Mouse (Mus musculus) heart, postnatal 0 days (tissue): ENCODE measurements around the gene Aar2. TPM values are rescaled to one million over a fixed set of nuclear protein-coding genes. Genes with fewer than 3 reads are reported as not detected.
"Not testable (repeated sequence)": the region's sequence is repeated elsewhere in the genome, so short reads cannot be mapped to it uniquely, and the experiment has no call there.

Source experiments
- ATAC-seq: fragments of 200-750 bp; cut with Nextera tagmentation; 2 replicates; pipeline ENCODE4 v1.8.0; 2017; ENCODE audit warnings: low read depth, moderate number of reproducible peaks, moderate library complexity; ENCODE audit not compliant: insufficient read depth
- DNase-seq: peaks from one replicate; pipeline ENCODE4 v3.0.0-alpha.2; 2016; ENCODE audit warnings: low spot score
- H3K27ac ChIP-seq: fragments of 300-500 bp; sonication (generic); 2 replicates; pipeline ENCODE4 v1.5.1; 2014; ENCODE audit warnings: low read depth, mild to moderate bottlenecking
- H3K27me3 ChIP-seq: fragments of 300-500 bp; sonication (generic); 2 replicates; pipeline ENCODE4 v1.6.1; 2014; ENCODE audit warnings: low read length, mixed read lengths; ENCODE audit not compliant: control insufficient read depth, insufficient read depth
- H3K36me3 ChIP-seq: fragments of 300-500 bp; sonication (generic); replicated peaks from 2 replicates; pipeline ENCODE4 v1.6.1; 2014; ENCODE audit warnings: low read length, mixed read lengths; ENCODE audit not compliant: control insufficient read depth, insufficient read depth
- H3K4me1 ChIP-seq: fragments of 300-500 bp; sonication (generic); 2 replicates; pipeline ENCODE4 v1.6.1; 2014; ENCODE audit warnings: antibody characterized with exemption; ENCODE audit not compliant: control insufficient read depth, insufficient read depth
- H3K4me2 ChIP-seq: fragments of 300-500 bp; sonication (generic); 2 replicates; pipeline ENCODE4 v1.6.1; 2014; ENCODE audit warnings: low read depth, mild to moderate bottlenecking, low read length, moderate library complexity
- H3K4me3 ChIP-seq: fragments of 300-500 bp; sonication (generic); 2 replicates; pipeline ENCODE4 v1.5.1; 2014; ENCODE audit warnings: low read depth, low read length
- H3K9ac ChIP-seq: fragments of 300-500 bp; sonication (generic); replicated peaks from 2 replicates; pipeline ENCODE4 v1.6.1; 2014; ENCODE audit warnings: low read depth, low read length, mixed read lengths
- H3K9me3 ChIP-seq: fragments of 300-500 bp; sonication (generic); replicated peaks from 2 replicates; pipeline ENCODE4 v1.6.1; 2016; ENCODE audit warnings: low read length; ENCODE audit not compliant: control insufficient read depth
- CTCF ChIP-seq: IDR thresholded peaks from 2 replicates; pipeline ENCODE4 v1.5.1; 2016; ENCODE audit warnings: antibody characterized with exemption, control low read depth, low read depth
- EP300 ChIP-seq: IDR thresholded peaks from 2 replicates; pipeline ENCODE4 v1.6.1; 2016; ENCODE audit warnings: antibody characterized with exemption, low read depth
- WGBS: fragments of 180-500 bp; shearing (Covaris S2); extraction: QIAGEN DNeasy Blood & Tissue Kit; methylation state at CpG from one replicate; pipeline ENCODE4 v1.1.7; 2014; 5-methylcytosine and 5-hydroxymethylcytosine counted together
- polyA plus RNA-seq: library from polyadenylated mRNA; unstranded; fragments of >200 nt; fragmentation: Nextera tagmentation; extraction: Ambion mirVana; gene quantifications from 2 replicates; pipeline ENCODE4 v1.2.1, GENCODE M21; 2015
- total RNA-seq: library from RNA; depleted of rRNA; stranded (reverse); fragments of >200 nt; gene quantifications from 2 replicates; pipeline ENCODE4 v1.2.3, GENCODE M21; 2014; ENCODE audit warnings: low replicate concordance

Gene Aar2
- total and polyA plus RNA-seq, 2 experiments from 2014 or later: 19.4 to 36.2 TPM

- no peaks in the 10 kb centered on the region for H3K27me3 ChIP-seq
- H3K4me1 ChIP-seq: no peaks in the 10 kb centered on the region
- no peak overlapping the region for H3K4me3 ChIP-seq
- TF ChIP-seq EP300 (no peak), CTCF (no peak)
- no peak for ATAC-seq
- H3K27ac ChIP-seq: no peak overlapping the region
- H3K9ac ChIP-seq: no peak overlapping the region
- H3K36me3 ChIP-seq: no peaks in the 10 kb centered on the region
- no peaks in the 10 kb centered on the region for H3K9me3 ChIP-seq
- no peak overlapping the region for H3K4me2 ChIP-seq
- WGBS: 86% methylated on average over 9 of the region's 9 CpGs
- DNase-seq: no peak
Measured at GRCm38 (mm10) chr2:156515102-156515501, 32.3 kb upstream of the Aar2 start.

GRCm38 (mm10) chr2:156515565-156516185 is 31.7 kb upstream of the Aar2 start:
- peak; percentile 35; the same call in 1 of the 2 replicates for ATAC-seq
- Histone ChIP-seq H3K36me3 (no peaks in the 10 kb centered on the region), H3K4me3 (no peak overlapping the region), H3K27me3 (no peaks in the 10 kb centered on the region), H3K9me3 (no peaks in the 10 kb centered on the region), H3K9ac (no peak overlapping the region), H3K27ac (no peak overlapping the region), H3K4me2 (no peak overlapping the region), H3K4me1 (no peaks in the 10 kb centered on the region)
- DNase-seq: peak; percentile 35
- WGBS: 18% methylated on average over 7 of the region's 7 CpGs
- TF ChIP-seq CTCF: peak; percentile 88
- TF ChIP-seq EP300: no peak

- not testable (repeated sequence) for H3K9me3 ChIP-seq, H3K4me1 ChIP-seq, H3K9ac ChIP-seq, H3K27me3 ChIP-seq, H3K4me2 ChIP-seq, H3K4me3 ChIP-seq, DNase-seq, H3K36me3 ChIP-seq, H3K27ac ChIP-seq
- peak; percentile 63; the same call in 1 of the 2 replicates for ATAC-seq
- WGBS: 58% methylated on average over 2 of the region's 2 CpGs
Measured at GRCm38 (mm10) chr2:156516678-156517077, 30.7 kb upstream of the Aar2 start.

GRCm38 (mm10) chr2:156518306-156518705 is 29.1 kb upstream of the Aar2 start:
- Histone ChIP-seq H3K27me3 (no peaks in the 10 kb centered on the region), H3K4me2 (no peak overlapping the region), H3K27ac (no peak overlapping the region), H3K4me3 (no peak overlapping the region), H3K9me3 (no peaks in the 10 kb centered on the region), H3K9ac (no peak overlapping the region), H3K36me3 (no peaks in the 10 kb centered on the region), H3K4me1 (no peaks in the 10 kb centered on the region)
- no peak for ATAC-seq
- TF ChIP-seq CTCF: no peak
- TF ChIP-seq EP300: no peak
- 66% methylated on average over 6 of the region's 6 CpGs for WGBS
- no peak for DNase-seq

GRCm38 (mm10) chr2:156519584-156519983 is 27.8 kb upstream of the Aar2 start:
- ATAC-seq (no peak), DNase-seq (no peak)
- Histone ChIP-seq H3K27me3 (no peaks in the 10 kb centered on the region), H3K4me2 (no peak overlapping the region), H3K27ac (no peak overlapping the region), H3K9ac (no peak overlapping the region), H3K4me1 (no peaks in the 10 kb centered on the region), H3K36me3 (no peaks in the 10 kb centered on the region), H3K4me3 (no peak overlapping the region), H3K9me3 (no peaks in the 10 kb centered on the region)
- 87% methylated on average over 5 of the region's 5 CpGs for WGBS
- TF ChIP-seq CTCF (no peak), EP300 (no peak)

GRCm38 (mm10) chr2:156522994-156523393 is 24.4 kb upstream of the Aar2 start:
- no peaks in the 10 kb centered on the region for H3K36me3 ChIP-seq
- no peaks in the 10 kb centered on the region for H3K9me3 ChIP-seq
- H3K9ac ChIP-seq: no peak overlapping the region
- ATAC-seq (no peak), DNase-seq (no peak)
- 80% methylated on average over 11 of the region's 11 CpGs for WGBS
- H3K27me3 ChIP-seq: no peaks in the 10 kb centered on the region
- no peaks in the 10 kb centered on the region for H3K4me1 ChIP-seq
- no peak overlapping the region for H3K4me3 ChIP-seq
- TF ChIP-seq CTCF (no peak), EP300 (no peak)
- H3K4me2 ChIP-seq: no peak overlapping the region
- no peak overlapping the region for H3K27ac ChIP-seq
